Mouse (Mus musculus): Measurements from ENCODE around the gene Myocos. TPM values are rescaled to one million over a fixed set of nuclear protein-coding genes. Genes with fewer than 3 reads are reported as not detected.

The Myocos gene
- polyA plus RNA-seq (2015; fragmentation: Nextera tagmentation; extraction: Ambion mirVana), result not detected in 2 replicates

DNA sequence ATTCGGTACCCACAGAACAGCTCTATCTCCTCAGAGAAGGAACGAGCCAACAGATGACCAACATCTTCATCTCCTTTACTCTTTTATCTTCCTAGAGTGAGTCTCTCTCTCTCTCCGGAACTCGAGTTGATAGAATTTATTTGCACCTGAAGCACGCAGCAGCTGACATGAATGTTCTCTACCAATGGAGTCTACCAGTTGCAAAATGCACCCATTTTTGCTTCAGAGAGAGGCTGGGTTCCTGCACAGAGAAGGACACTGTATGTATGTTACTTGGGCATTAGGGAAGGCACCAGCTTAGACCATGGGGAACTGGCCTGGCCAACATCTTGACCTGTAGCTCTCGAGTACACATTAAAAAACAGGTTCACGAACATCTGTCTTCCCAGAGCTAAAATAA is at the start of gene Myocos:
Myocos (minus strand) TSS at position 101 of the 400 bp plus-strand sequence.
- Histone ChIP-seq H3K27ac (no peak within 1 kb of the TSS), H3K4me2 (no peak within 1 kb of the TSS), H3K9me3 (no peaks in the 10 kb centered on the region), H3K9ac (no peak within 1 kb of the TSS), H3K4me3 (no peak within 1 kb of the TSS), H3K4me1 (no peaks in the 10 kb centered on the region), H3K36me3 (no peaks in the 10 kb centered on the region), H3K27me3 (no peaks in the 10 kb centered on the region)
- WGBS, result 91% methylated on average over 7 of the region's 7 CpGs
- no peak for ATAC-seq (ENCODE audit: insufficient number of reproducible peaks, insufficient read depth, low FRiP score, low TSS enrichment, low read depth)

- Histone ChIP-seq H3K9me3 (no peaks in the 10 kb centered on the region), H3K36me3 (peaks cover 76% of the 10 kb centered on the region), H3K27me3 (no peaks in the 10 kb centered on the region), H3K27ac (no peak overlapping the region), H3K4me2 (no peak overlapping the region), H3K4me3 (no peak overlapping the region), H3K4me1 (no peaks in the 10 kb centered on the region), H3K9ac (no peak overlapping the region)
- no peak for ATAC-seq (ENCODE audit: insufficient number of reproducible peaks, insufficient read depth, low FRiP score, low TSS enrichment, low read depth)
- 85% methylated on average over 8 of the region's 8 CpGs for WGBS
These were observed 42.5 kb upstream of the Myocos start for GRCm38 (mm10) chr1:162700389-162701066.

GRCm38 (mm10) chr1:162697866-162698265 is 39.8 kb upstream of the Myocos start:
- H3K9ac ChIP-seq, result no peak overlapping the region
- no peak overlapping the region for H3K4me2 ChIP-seq
- no peak for ATAC-seq (ENCODE audit: insufficient number of reproducible peaks, insufficient read depth, low FRiP score, low TSS enrichment, low read depth)
- no peaks in the 10 kb centered on the region for H3K9me3 ChIP-seq
- H3K27me3 ChIP-seq, result no peaks in the 10 kb centered on the region
- WGBS, result 94% methylated on average over 6 of the region's 6 CpGs
- H3K36me3 ChIP-seq, result peaks cover 78% of the 10 kb centered on the region
- H3K27ac ChIP-seq, result no peak overlapping the region
- H3K4me3 ChIP-seq, result no peak overlapping the region
- H3K4me1 ChIP-seq, result no peaks in the 10 kb centered on the region

DNA sequence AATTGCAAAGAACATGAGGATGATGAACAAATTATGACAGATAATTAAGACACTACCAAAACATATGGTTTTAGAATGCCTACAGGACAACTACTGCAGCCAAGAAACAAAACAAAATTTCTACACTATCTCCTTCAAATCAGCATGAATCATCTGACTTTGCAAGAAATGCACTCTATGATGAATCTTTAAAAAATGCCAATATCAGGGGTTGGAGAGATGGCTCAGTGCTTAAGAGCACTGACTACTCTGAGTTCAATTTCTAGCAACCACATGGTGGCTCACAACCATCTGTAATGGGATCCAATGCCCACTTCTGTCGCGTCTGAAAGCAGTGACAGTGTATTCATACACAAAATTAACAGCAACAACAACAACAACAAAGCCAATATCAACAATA is 35.7 kb upstream of the Myocos start:
- no peak overlapping the region for H3K4me3 ChIP-seq
- H3K27me3 ChIP-seq, result no peaks in the 10 kb centered on the region
- 86% methylated on average over 2 of the region's 2 CpGs for WGBS
- no peaks in the 10 kb centered on the region for H3K4me1 ChIP-seq
- no peak overlapping the region for H3K27ac ChIP-seq
- no peak for ATAC-seq (ENCODE audit: insufficient number of reproducible peaks, insufficient read depth, low FRiP score, low TSS enrichment, low read depth)
- peaks cover 84% of the 10 kb centered on the region for H3K36me3 ChIP-seq
- H3K9me3 ChIP-seq, result no peaks in the 10 kb centered on the region
- H3K4me2 ChIP-seq, result no peak overlapping the region
- no peak overlapping the region for H3K9ac ChIP-seq

GRCm38 (mm10) chr1:162665486-162666174 is 7.6 kb upstream of the Myocos start:
- peak overlapping the region; percentile 62 for H3K9ac ChIP-seq
- 0 out of 2 replicates have a peak, but pooled peaks cover 7% of the 10 kb centered on the region for H3K4me1 ChIP-seq
- H3K4me3 ChIP-seq, result peak overlapping the region; percentile 39
- WGBS, result 3% methylated on average over 11 of the region's 11 CpGs
- H3K4me2 ChIP-seq, result peak overlapping the region; percentile 67
- no peaks in the 10 kb centered on the region for H3K9me3 ChIP-seq
- H3K27me3 ChIP-seq, result no peaks in the 10 kb centered on the region
- H3K27ac ChIP-seq, result peak overlapping the region; percentile 28; the same call in 1 of the 2 replicates
- peak; percentile 80 for ATAC-seq (ENCODE audit: insufficient number of reproducible peaks, insufficient read depth, low FRiP score, low TSS enrichment, low read depth)
- peaks cover 12% of the 10 kb centered on the region for H3K36me3 ChIP-seq

- Histone ChIP-seq H3K9me3 (no peaks in the 10 kb centered on the region), H3K27ac (no peak overlapping the region), H3K4me1 (0 out of 2 replicates have a peak, but pooled peaks cover 7% of the 10 kb centered on the region), H3K4me2 (peak overlapping the region; percentile 67), H3K36me3 (peaks cover 6% of the 10 kb centered on the region), H3K9ac (no peak overlapping the region), H3K27me3 (no peaks in the 10 kb centered on the region), H3K4me3 (peak overlapping the region; percentile 39; the same call in 1 of the 2 replicates)
- WGBS, result 12% methylated on average over 10 of the region's 10 CpGs
- ATAC-seq (ENCODE audit: insufficient number of reproducible peaks, insufficient read depth, low FRiP score, low TSS enrichment, low read depth), result peak; percentile 88
These were observed 6.9 kb upstream of the Myocos start for GRCm38 (mm10) chr1:162664826-162665475.

DNA sequence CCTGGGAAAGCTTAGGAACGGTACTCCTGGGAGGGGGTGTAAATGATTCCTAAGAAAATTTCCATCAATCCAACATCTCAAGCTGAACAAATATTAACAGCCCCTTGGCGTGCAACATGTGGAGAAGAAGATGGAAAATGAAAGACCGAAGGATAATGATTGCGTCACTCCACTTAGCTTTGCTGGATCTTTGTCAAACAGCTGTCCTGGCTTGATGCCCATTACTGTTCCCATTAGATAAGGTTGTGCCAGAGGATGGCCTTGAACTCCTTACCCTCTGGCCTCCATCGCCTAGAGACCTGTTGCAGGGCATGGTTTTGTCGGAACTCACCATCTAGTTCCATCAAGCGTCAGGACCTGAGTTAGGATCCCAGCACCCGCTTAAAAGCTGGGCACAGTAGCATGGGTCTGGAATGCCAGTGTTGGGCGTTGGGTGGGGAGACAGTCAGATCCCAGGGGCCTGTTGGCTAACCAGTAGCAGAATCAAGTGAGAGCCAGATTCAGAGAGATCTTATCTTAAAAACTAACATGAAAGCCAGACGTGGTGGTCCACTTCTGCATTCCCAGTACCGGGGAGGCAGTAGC is 2.3 kb upstream of the Myocos start:
- no peak overlapping the region for H3K27ac ChIP-seq
- H3K4me2 ChIP-seq, result no peak overlapping the region
- ATAC-seq (ENCODE audit: insufficient number of reproducible peaks, insufficient read depth, low FRiP score, low TSS enrichment, low read depth), result no peak
- H3K36me3 ChIP-seq, result no peaks in the 10 kb centered on the region
- H3K4me3 ChIP-seq, result no peak overlapping the region
- H3K9ac ChIP-seq, result no peak overlapping the region
- H3K9me3 ChIP-seq, result no peaks in the 10 kb centered on the region
- 0 out of 2 replicates have a peak, but pooled peaks cover 3% of the 10 kb centered on the region for H3K4me1 ChIP-seq
- 83% methylated on average over 11 of the region's 11 CpGs for WGBS
- H3K27me3 ChIP-seq, result no peaks in the 10 kb centered on the region

DNA sequence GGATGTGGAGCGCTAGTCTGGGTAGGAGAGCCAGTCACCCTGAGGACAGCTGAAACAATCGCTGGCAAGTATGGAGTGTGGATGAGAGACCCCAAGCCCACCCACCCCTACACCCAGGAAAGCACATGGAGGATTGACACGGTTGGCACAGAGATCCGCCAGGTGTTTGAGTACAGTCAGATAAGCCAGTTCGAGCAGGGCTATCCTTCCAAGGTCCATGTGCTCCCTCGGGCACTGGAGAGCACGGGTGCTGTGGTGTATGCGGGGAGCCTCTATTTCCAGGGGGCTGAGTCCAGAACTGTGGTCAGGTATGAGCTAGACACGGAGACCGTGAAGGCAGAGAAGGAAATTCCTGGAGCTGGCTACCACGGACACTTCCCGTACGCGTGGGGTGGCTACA is 9.6 kb downstream of the Myocos start:
- WGBS, result 94% methylated on average over 14 of the region's 14 CpGs
- no peak overlapping the region for H3K9ac ChIP-seq
- no peak for ATAC-seq (ENCODE audit: insufficient number of reproducible peaks, insufficient read depth, low FRiP score, low TSS enrichment, low read depth)

GRCm38 (mm10) chr1:162646083-162646686 is 11.8 kb downstream of the Myocos start:
- Histone ChIP-seq H3K36me3 (no peaks in the 10 kb centered on the region), H3K9ac (no peak overlapping the region), H3K9me3 (no peaks in the 10 kb centered on the region), H3K4me2 (no peak overlapping the region), H3K27me3 (no peaks in the 10 kb centered on the region), H3K4me1 (no peaks in the 10 kb centered on the region), H3K27ac (no peak overlapping the region), H3K4me3 (no peak overlapping the region)
- 78% methylated on average over 10 of the region's 10 CpGs for WGBS
- no peak for ATAC-seq (ENCODE audit: insufficient number of reproducible peaks, insufficient read depth, low FRiP score, low TSS enrichment, low read depth)

More for the DNA sequence above, 9.6 kb downstream of the Myocos start:
- H3K9me3 ChIP-seq, result no peaks in the 10 kb centered on the region
- H3K4me1 ChIP-seq, result no peaks in the 10 kb centered on the region
- no peak overlapping the region for H3K27ac ChIP-seq
- H3K36me3 ChIP-seq, result no peaks in the 10 kb centered on the region
- no peaks in the 10 kb centered on the region for H3K27me3 ChIP-seq
- H3K4me3 ChIP-seq, result no peak overlapping the region
- H3K4me2 ChIP-seq, result no peak overlapping the region

DNA sequence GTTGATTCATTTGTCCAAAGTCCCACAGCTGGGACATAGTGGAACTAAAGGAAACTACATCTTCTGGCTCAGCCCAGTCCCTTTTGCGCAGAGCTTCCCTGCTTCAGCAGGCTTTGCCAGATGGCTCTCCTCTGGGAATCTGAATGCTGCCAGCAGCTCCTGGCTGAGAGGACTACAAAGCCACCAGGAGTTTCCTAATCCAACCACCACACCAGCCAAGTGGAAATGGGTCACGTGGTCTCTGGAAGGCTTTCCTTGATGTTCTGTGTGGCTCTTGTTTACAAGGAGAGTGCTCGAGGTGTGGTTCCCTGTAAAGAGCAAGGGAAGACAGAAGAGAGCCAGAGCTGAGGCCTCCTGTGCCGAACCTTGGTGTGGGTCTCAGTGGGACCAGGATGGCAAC is 14.3 kb downstream of the Myocos start:
- H3K4me2 ChIP-seq, result no peak overlapping the region
- ATAC-seq (ENCODE audit: insufficient number of reproducible peaks, insufficient read depth, low FRiP score, low TSS enrichment, low read depth), result no peak
- H3K27ac ChIP-seq, result no peak overlapping the region
- no peaks in the 10 kb centered on the region for H3K27me3 ChIP-seq
- H3K36me3 ChIP-seq, result no peaks in the 10 kb centered on the region
- no peak overlapping the region for H3K4me3 ChIP-seq
- WGBS, result 42% methylated on average over 4 of the region's 4 CpGs
- no peaks in the 10 kb centered on the region for H3K4me1 ChIP-seq
- no peaks in the 10 kb centered on the region for H3K9me3 ChIP-seq
- H3K9ac ChIP-seq, result no peak overlapping the region

DNA sequence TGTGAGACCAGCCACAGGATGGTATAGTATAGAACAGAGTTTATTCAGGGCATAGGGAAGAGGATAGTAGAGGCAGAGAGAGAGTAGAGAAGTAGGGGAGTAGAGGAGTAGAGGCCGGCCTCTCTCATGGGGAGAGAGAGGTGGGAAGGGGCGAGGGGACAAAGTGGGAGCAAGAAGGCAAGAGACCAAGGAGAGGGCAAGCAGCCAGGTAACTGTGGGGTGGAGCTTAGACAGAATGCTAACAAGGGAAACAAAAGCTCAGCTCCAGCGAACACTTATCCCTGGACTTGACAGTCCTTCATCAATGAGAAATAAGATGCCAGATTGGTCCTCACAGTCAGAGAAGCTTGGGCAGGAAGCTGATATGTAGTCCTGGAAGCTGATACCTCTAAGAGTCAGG is 15.4 kb downstream of the Myocos start:
- no peak overlapping the region for H3K4me3 ChIP-seq

More for the DNA sequence above, 15.4 kb downstream of the Myocos start:
- no peaks in the 10 kb centered on the region for H3K4me1 ChIP-seq
- no peak overlapping the region for H3K4me2 ChIP-seq
- no peak overlapping the region for H3K27ac ChIP-seq
- no peak overlapping the region for H3K9ac ChIP-seq
- H3K36me3 ChIP-seq, result no peaks in the 10 kb centered on the region
- ATAC-seq (ENCODE audit: insufficient number of reproducible peaks, insufficient read depth, low FRiP score, low TSS enrichment, low read depth), result no peak
- no peaks in the 10 kb centered on the region for H3K9me3 ChIP-seq
- WGBS, result 82% methylated on average over 3 of the region's 3 CpGs
- no peaks in the 10 kb centered on the region for H3K27me3 ChIP-seq
